Mouse (Mus musculus) G1E (cell line): ENCODE results near the gene Prkar2a.

Experiments used
- CTCF ChIP-seq: IDR thresholded peaks from 2 replicates; pipeline ENCODE4 v1.5.1; 2012; ENCODE audit warnings: low read depth, low read length, inconsistent platforms, mixed read lengths
- GATA1 ChIP-seq: IDR thresholded peaks from 2 replicates; pipeline ENCODE4 v1.6.1; 2012; ENCODE audit warnings: borderline replicate concordance, low read length, inconsistent platforms, mixed read lengths
- POLR2AphosphoS5 ChIP-seq: IDR thresholded peaks from 2 replicates; pipeline ENCODE4 v1.6.1; 2012; ENCODE audit warnings: low read depth, low read length, inconsistent platforms; ENCODE audit not compliant: insufficient replicate concordance
- TAL1 ChIP-seq: conservative IDR thresholded peaks from 2 replicates; pipeline ENCODE4 v1.6.1; 2012; ENCODE audit warnings: low read depth, low read length, inconsistent platforms, mixed read lengths

- TF ChIP-seq CTCF, result no peak
- no peak for TF ChIP-seq GATA1
- TF ChIP-seq TAL1, result no peak
- no peak for TF ChIP-seq POLR2AphosphoS5
Measured at GRCm38 (mm10) chr9:108654566-108655464, 34.3 kb upstream of the Prkar2a start.
